Mouse (Mus musculus) cortical plate, adult 2 months (tissue): ENCODE data around the gene Rnf19b. TPM values are rescaled to one million over a fixed set of nuclear protein-coding genes. Genes with fewer than 3 reads are reported as not detected.

Experiments used
- H3K27ac ChIP-seq: fragments of 200-500 bp; 2 replicates; pipeline ENCODE4 v1.5.1; 2012; ENCODE audit warnings: low read length, control low read depth, inconsistent platforms; ENCODE audit not compliant: insufficient read depth
- H3K4me1 ChIP-seq: fragments of 200-500 bp; 2 replicates; pipeline ENCODE4 v1.6.1; 2011; ENCODE audit warnings: low read length; ENCODE audit not compliant: control insufficient read depth, insufficient read depth
- H3K4me3 ChIP-seq: fragments of 200-500 bp; 2 replicates; pipeline ENCODE4 v1.5.1; 2011; ENCODE audit warnings: mild to moderate bottlenecking, low read length, control low read depth; ENCODE audit not compliant: insufficient read depth
- CTCF ChIP-seq: fragments of 200-500 bp; IDR thresholded peaks from 2 replicates; pipeline ENCODE4 v1.5.1; 2011; ENCODE audit warnings: mild to moderate bottlenecking, control low read depth, low read length; ENCODE audit not compliant: insufficient read depth; ENCODE audit errors: extremely low read depth
- POLR2A ChIP-seq: fragments of 200-500 bp; IDR thresholded peaks from 2 replicates; pipeline ENCODE4 v1.6.1; 2011; ENCODE audit warnings: mild to moderate bottlenecking, low read length, control low read depth; ENCODE audit not compliant: insufficient read depth; ENCODE audit errors: extremely low read depth
- polyA plus RNA-seq: library from polyadenylated mRNA; depleted of rRNA; stranded (reverse); fragments of >200 nt; gene quantifications from 2 replicates; pipeline ENCODE4 v1.2.3, GENCODE M21; 2012

Gene Rnf19b
- polyA plus RNA-seq, 1 experiment: 48.9 TPM

DNA sequence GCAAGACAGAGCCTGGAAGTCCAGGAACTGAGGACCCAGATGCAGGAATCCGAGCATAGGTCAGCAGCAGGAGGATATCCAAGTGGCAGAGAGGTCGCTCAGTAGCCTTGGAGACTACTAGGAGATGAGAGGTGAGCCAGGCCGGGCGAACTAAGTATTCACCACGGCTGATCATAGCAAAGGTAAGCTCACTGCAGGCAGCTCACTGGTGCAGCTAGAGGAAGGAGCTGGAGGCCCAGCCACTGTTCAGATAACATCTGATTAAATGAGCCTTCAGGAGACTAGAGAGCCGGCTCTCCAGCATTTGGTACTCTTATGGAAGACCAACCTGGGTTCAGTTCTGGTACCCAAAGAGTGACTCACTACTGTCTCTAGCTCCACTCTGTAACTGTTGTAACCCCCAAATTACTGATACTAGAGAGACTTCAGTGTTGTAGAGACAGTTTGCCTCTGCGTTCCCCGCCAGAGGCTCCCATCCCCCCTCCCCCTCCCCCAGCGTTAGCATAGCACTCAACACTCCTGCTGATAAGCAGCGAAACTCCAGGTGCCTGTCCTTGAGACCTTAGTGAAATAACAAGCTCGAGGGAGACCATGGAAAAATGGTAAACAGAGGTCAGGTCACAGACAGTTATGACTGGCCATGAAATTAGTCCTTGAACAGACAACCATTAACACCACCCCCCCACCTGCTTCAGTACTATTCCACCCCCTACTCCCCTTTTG, 6.4 kb upstream of the Rnf19b start:
- H3K4me3 ChIP-seq: no peak overlapping the region
- H3K27ac ChIP-seq: no peak overlapping the region
- TF ChIP-seq POLR2A: no peak
- no peak for TF ChIP-seq CTCF
- H3K4me1 ChIP-seq: peaks cover 3% of the 10 kb centered on the region; the same call in 1 of the 2 replicates

DNA sequence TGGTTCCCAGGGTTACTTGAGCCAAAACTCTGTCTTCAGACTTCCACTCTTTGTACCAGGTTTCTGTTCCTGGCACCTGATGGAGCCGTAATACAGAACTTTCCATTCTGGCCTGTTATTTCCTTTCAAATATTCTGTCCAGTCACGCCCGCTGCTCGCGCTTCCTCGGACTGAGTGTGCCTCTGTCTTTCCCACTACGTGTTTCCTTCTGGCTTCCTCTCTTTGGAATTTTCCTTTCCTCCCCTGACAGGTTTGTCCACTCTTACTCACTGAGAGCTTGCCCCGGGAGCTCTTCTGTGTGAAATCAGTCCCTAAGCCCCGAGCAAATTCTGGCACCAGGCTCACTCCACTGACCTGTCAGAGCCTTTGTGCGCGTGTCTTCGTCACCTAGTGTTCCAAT, 3.3 kb upstream of the Rnf19b start:
- TF ChIP-seq CTCF (no peak), POLR2A (no peak)
- H3K4me1 ChIP-seq: peaks cover 4% of the 10 kb centered on the region
- H3K27ac ChIP-seq: no peak overlapping the region
- no peak overlapping the region for H3K4me3 ChIP-seq

DNA sequence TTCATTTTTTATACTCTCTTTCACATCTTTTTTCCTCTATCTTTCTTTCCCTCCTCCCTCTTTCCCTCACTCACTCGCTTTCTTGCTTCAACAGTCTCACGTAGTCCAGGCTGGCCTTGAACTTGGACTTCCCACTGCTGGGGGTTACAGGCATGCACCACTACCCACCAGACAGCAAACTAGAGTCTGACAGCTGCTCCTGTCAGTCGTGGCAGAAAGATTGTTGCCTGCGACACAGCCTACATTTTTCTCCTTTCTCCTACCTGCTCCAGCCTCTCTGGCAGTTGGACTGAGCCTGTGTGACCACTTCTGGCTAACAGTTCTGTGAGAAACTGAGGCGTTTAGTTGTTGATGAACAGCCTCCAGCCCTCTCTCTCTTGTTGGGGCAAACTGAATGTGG, 2.5 kb upstream of the Rnf19b start:
- no peak overlapping the region for H3K4me3 ChIP-seq
- TF ChIP-seq POLR2A (no peak), CTCF (no peak)
- no peak overlapping the region for H3K27ac ChIP-seq
- peaks cover 2% of the 10 kb centered on the region for H3K4me1 ChIP-seq

DNA sequence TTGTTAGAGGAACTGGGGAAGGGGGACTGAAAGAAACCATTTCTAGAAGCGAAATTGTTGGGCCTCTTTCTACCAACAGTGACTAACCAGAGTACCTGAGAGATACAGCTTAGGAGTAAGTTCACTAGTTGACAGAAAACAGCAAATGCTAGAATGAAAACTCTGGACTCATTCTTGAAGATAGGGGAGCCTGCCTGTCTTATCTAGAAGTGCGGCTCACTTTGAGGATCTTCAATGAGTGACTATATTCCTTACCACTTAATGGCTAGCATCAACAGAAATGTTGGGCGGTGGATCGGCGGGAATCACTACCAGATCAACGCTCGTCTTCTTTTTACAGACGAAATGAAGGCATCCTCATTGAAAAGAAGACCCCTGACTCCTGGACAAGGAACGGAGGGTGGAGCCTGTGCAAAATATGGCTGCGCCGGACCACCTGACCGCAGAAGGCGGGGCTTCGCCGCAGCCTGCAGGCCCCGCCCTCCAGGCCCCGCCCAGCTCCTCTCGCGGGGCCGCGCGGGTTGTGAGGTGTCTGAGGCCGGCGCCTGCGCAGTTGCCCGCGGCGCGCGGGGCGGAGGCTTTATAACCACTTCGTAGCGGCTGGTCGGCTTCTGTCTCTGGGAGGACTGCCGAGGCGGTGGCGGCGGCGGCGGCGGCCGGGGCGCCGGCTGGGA, 401 bp upstream of the Rnf19b start:
- TF ChIP-seq CTCF: no peak
- peak; percentile 90; the same call in 1 of the 2 replicates for TF ChIP-seq POLR2A
- H3K4me3 ChIP-seq: peak overlapping the region; percentile 98
- H3K27ac ChIP-seq: peak overlapping the region; percentile 78; the same call in 1 of the 2 replicates
- H3K4me1 ChIP-seq: peaks cover 2% of the 10 kb centered on the region

DNA sequence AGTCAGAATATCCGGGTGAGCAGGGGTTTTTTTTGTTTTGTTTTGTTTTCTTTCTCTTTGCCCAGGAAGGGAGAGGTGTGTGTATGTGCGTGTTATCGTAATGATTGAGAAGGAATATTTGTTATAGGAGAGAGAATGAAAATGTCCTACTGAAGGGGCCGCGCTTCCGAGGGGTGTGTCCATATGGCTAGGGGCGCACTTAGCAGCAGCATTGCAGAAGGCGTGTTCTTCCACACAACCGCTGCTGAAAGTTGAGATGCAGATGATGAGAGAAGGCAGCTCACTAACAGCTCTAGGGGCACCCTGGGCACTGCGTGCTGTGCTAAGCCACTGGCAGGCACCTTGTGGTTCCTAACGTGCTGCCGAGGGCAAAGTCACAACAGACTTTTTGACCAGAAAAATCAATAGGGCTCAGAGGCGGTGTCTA, 1.1 kb downstream of the Rnf19b start:
- H3K4me1 ChIP-seq: peaks cover 2% of the 10 kb centered on the region
- peak overlapping the region; percentile 98 for H3K4me3 ChIP-seq
- H3K27ac ChIP-seq: no peak overlapping the region
- no peak for TF ChIP-seq CTCF
- no peak for TF ChIP-seq POLR2A

DNA sequence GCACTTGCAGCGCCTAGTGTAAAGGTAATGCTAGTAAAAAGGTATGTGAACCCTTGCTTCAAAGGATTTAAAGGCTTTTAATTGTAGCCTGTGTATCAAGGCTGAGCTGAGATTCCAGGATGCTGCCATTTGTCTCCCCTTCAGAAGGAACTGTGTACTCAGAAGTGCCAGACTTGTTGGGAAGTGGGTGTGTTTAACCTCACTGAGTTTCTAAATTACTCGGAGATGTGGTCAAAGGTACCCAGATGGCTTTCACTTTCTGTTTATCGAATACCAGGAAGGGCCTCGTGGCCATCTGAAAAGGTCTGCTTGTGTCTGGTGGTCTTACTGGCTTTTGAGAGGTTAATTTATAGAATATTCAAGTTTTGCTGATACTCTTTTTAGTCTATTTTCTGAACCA, 1.9 kb downstream of the Rnf19b start:
- Histone ChIP-seq H3K4me3 (peak overlapping the region; percentile 98; the same call in 1 of the 2 replicates), H3K4me1 (peaks cover 2% of the 10 kb centered on the region), H3K27ac (no peak overlapping the region)
- no peak for TF ChIP-seq CTCF
- TF ChIP-seq POLR2A: no peak

DNA sequence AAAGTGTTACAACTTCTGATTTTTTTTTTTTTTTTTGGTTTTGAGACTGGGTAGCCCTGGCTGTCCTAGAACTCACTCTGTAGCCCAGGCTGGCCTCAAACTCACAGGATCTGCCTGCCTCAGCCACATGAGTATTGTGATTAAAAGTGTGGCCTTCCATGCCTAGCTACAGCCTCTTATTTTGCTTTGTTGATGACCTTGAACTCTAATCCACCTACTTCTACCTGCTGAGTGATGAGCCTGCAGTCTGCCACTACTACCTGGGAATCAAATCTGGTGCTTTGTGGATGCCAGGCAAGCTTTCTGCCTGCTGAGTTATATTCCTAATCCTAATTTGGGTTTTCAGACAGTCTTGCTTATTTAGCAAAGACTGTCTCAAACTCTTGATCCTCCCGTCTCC, 3.4 kb downstream of the Rnf19b start:
- Histone ChIP-seq H3K4me3 (no peak overlapping the region), H3K27ac (no peak overlapping the region), H3K4me1 (peaks cover 2% of the 10 kb centered on the region)
- no peak for TF ChIP-seq CTCF
- TF ChIP-seq POLR2A: no peak

DNA sequence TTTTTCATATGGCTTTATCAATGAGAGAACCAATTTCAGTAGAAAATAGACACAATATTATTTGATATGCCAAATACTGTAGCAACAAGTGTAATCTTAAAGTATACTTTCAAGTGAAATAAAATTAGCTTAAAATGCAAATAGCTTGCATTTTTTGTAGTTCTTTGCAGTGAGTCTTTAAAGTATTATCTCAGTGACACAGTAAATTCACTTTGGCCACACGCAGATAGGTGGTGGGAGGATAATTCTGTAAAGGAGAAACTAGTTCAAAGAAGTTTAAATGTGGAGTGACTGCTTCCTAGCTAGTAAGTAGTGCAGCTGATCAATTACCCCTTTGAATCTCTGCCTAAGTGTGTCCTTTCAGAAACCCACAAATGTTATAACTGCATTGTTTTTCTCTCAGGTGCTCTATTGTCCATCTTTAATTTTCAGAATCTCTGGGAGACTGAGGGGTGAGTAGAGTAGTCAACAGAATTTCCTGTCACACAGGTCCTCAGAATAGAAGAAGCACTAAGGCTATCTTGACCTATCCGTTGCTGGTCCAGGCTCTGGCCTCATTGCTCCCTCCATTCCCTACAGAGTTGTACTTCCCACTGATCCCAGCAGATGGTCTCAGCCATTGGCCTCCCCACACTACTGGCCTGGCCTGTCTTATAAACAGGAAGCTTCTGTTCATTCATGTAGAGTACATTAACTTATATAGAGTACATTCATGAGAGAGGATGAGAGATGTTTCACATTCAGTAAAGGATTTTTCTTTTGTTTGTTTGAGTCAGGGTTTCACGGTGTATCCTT, 4.4 kb downstream of the Rnf19b start:
- H3K4me3 ChIP-seq: no peak overlapping the region
- TF ChIP-seq CTCF (no peak), POLR2A (no peak)
- no peak overlapping the region for H3K27ac ChIP-seq
- peaks cover 2% of the 10 kb centered on the region for H3K4me1 ChIP-seq

DNA sequence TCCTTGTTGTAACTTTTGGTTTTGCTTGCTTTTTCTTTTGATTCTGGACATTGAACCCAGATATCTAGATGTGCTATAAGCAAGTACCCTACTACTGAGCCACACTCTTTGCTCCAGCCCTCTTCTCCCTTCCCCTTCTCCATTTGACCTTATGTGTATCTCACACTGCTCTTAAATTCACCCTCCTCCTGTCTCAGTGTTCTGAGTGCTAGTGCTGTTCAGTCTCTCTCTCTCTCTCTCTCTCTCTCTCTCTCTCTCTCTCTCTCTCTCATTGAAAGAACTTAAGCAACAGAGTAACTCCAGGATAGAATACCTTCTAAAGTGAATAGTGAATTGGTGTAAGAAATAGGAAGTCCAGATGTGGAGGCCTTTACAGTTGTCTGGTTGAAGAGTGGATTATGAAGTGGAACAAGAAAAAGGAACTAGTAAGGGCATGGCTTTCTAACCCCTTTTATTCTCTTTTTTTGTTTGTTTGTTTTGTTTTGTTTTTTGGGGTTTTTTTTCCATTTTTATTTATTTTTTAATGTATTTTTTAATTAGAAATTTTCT, 7.7 kb downstream of the Rnf19b start:
- Histone ChIP-seq H3K4me1 (no peaks in the 10 kb centered on the region; the same call in 1 of the 2 replicates), H3K4me3 (no peak overlapping the region), H3K27ac (no peak overlapping the region)
- TF ChIP-seq POLR2A (no peak), CTCF (no peak)
